Comparison of ENCODE assay signal across 37 mouse cellular contexts in the genomic region with DNA sequence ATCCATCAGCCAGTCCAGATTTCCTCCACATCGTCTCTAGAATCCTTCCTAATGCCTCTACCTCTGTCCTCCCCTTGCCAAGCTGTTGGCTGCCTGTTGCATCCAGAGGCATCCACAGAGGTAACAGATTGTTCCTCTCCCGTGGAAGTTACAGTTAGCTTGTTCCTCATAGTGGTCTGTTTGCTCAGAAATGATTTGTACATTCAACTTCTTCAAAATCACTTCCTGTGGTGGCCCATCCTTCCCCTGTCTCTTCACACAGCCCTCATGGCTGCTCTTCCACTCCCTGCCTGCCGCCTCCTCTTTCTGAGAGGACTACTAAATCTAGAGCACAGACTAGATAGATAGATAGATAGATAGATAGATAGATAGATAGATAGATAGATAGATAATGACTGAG. TPM values are rescaled to one million over a fixed set of nuclear protein-coding genes. Genes with fewer than 3 reads are reported as not detected.
DNase-seq lines count a peak whose midpoint lies in the region; ATAC-seq lines count a peak whose summit lies in the region.
"Had no signal": no experiment of that assay in that cellular context is flagged by ENCODE, and none has a peak within 500 bp of the region (broad histone marks: within the 10 kb centered on the region; RNA-seq: fewer than 3 reads in every experiment).

No protein-coding gene starts in this region.

- ATAC-seq in liver, embryonic 16.5 days (ENCODE audit: low read depth): 0 out of 2 replicates have a peak, but pooled peaks have one; percentile 9
- no peak for ATAC-seq in liver, embryonic 12.5 days
- peak; percentile 82 for ATAC-seq in common myeloid progenitor, adult 5-6 weeks (replicated peaks; ENCODE audit: low read depth, poor library complexity, severe bottlenecking)
- ATAC-seq in megakaryocyte progenitor cell, adult 5-6 weeks (replicated peaks; ENCODE audit: poor library complexity): peak; percentile 89
- no peak for ATAC-seq in hindbrain, embryonic 14.5 days (ENCODE audit: low FRiP score)
- ATAC-seq: CD4-positive, CD25-positive, alpha-beta regulatory T cell, adult 4 months; forebrain, embryonic 15.5 days; intestine, embryonic 16.5 days; midbrain, embryonic 15.5 days had no signal

- H3K27me3 ChIP-seq in liver, embryonic 16.5 days (ENCODE audit: control insufficient read depth, insufficient read depth, low read depth, low read length): no peaks in the 10 kb centered on the region
- H3K27me3 ChIP-seq in liver, embryonic 12.5 days (replicated peaks): no peaks in the 10 kb centered on the region
- no peaks in the 10 kb centered on the region for H3K27me3 ChIP-seq in hindbrain, embryonic 14.5 days (ENCODE audit: control insufficient read depth, insufficient read depth, low read length)
- H3K27me3 ChIP-seq: embryonic facial prominence, embryonic 13.5 days; forebrain, embryonic 15.5 days; limb, embryonic 15.5 days; midbrain, embryonic 15.5 days had no signal

- WGBS in liver, embryonic 16.5 days (ENCODE audit: insufficient replicate concordance): 20% methylated on average over 3 of the region's 3 CpGs
- 33% methylated on average over 3 of the region's 3 CpGs for WGBS in liver, embryonic 12.5 days (ENCODE audit: insufficient replicate concordance)
- 83% methylated on average over 3 of the region's 3 CpGs for WGBS in hindbrain, embryonic 14.5 days

- H3K9ac ChIP-seq in liver, embryonic 16.5 days (ENCODE audit: low read depth, low read length): no peak overlapping the region
- no peak overlapping the region for H3K9ac ChIP-seq in liver, embryonic 12.5 days
- no peak overlapping the region for H3K9ac ChIP-seq in hindbrain, embryonic 14.5 days
- H3K9ac ChIP-seq: embryonic facial prominence, embryonic 13.5 days; forebrain, embryonic 15.5 days; limb, embryonic 15.5 days; midbrain, embryonic 15.5 days had no signal

- no peak overlapping the region for H3K4me3 ChIP-seq in liver, embryonic 16.5 days (ENCODE audit: low read depth, low read length)
- no peak overlapping the region for H3K4me3 ChIP-seq in liver, embryonic 12.5 days
- no peak overlapping the region for H3K4me3 ChIP-seq in hindbrain, embryonic 14.5 days (replicated peaks; ENCODE audit: low read length)
- H3K4me3 ChIP-seq: embryonic facial prominence, embryonic 13.5 days; forebrain, embryonic 10.5 days; forebrain, embryonic 15.5 days; gastrocnemius, adult 2 months; limb, embryonic 10.5 days; limb, embryonic 15.5 days; midbrain, embryonic 10.5 days; midbrain, embryonic 15.5 days had no signal

- no peaks in the 10 kb centered on the region for H3K9me3 ChIP-seq in liver, embryonic 16.5 days (replicated peaks; ENCODE audit: control insufficient read depth, low read length)
- H3K9me3 ChIP-seq in liver, embryonic 12.5 days (replicated peaks): no peaks in the 10 kb centered on the region; the same call in 1 of the 2 replicates
- no peaks in the 10 kb centered on the region for H3K9me3 ChIP-seq in hindbrain, embryonic 14.5 days (ENCODE audit: control insufficient read depth, low read length)
- H3K9me3 ChIP-seq: forebrain, embryonic 10.5 days; forebrain, embryonic 15.5 days; limb, embryonic 15.5 days; midbrain, embryonic 15.5 days had no signal

- H3K4me2 ChIP-seq in liver, embryonic 16.5 days (ENCODE audit: low read depth, low read length): no peak overlapping the region
- no peak overlapping the region for H3K4me2 ChIP-seq in liver, embryonic 12.5 days
- no peak overlapping the region for H3K4me2 ChIP-seq in hindbrain, embryonic 14.5 days (replicated peaks)
- H3K4me2 ChIP-seq: embryonic facial prominence, embryonic 13.5 days; forebrain, embryonic 15.5 days; limb, embryonic 15.5 days; midbrain, embryonic 15.5 days had no signal

- H3K27ac ChIP-seq in liver, embryonic 16.5 days (ENCODE audit: low read length): no peak overlapping the region
- no peak overlapping the region for H3K27ac ChIP-seq in liver, embryonic 12.5 days
- H3K27ac ChIP-seq in hindbrain, embryonic 14.5 days: no peak overlapping the region
- H3K27ac ChIP-seq: embryonic facial prominence, embryonic 13.5 days; forebrain, embryonic 10.5 days; forebrain, embryonic 15.5 days; gastrocnemius, adult 2 months; limb, embryonic 10.5 days; limb, embryonic 15.5 days; midbrain, embryonic 10.5 days; midbrain, embryonic 15.5 days had no signal

- no peaks in the 10 kb centered on the region for H3K4me1 ChIP-seq in liver, embryonic 16.5 days (ENCODE audit: control insufficient read depth, low read depth, low read length)
- no peaks in the 10 kb centered on the region for H3K4me1 ChIP-seq in liver, embryonic 12.5 days
- H3K4me1 ChIP-seq in hindbrain, embryonic 14.5 days (replicated peaks; ENCODE audit: control insufficient read depth, insufficient read depth, low read length): no peaks in the 10 kb centered on the region
- H3K4me1 ChIP-seq: embryonic facial prominence, embryonic 13.5 days; forebrain, embryonic 10.5 days; forebrain, embryonic 15.5 days; limb, embryonic 10.5 days; limb, embryonic 15.5 days; midbrain, embryonic 10.5 days; midbrain, embryonic 15.5 days had no signal

- H3K36me3 ChIP-seq in liver, embryonic 16.5 days (ENCODE audit: control insufficient read depth, insufficient read depth): no peaks in the 10 kb centered on the region
- no peaks in the 10 kb centered on the region for H3K36me3 ChIP-seq in liver, embryonic 12.5 days
- H3K36me3 ChIP-seq in hindbrain, embryonic 14.5 days (replicated peaks; ENCODE audit: control insufficient read depth, insufficient read depth): no peaks in the 10 kb centered on the region
- H3K36me3 ChIP-seq: embryonic facial prominence, embryonic 13.5 days; forebrain, embryonic 10.5 days; forebrain, embryonic 15.5 days; limb, embryonic 10.5 days; limb, embryonic 15.5 days; midbrain, embryonic 10.5 days; midbrain, embryonic 15.5 days had no signal

- peak; percentile 41 for DNase-seq in 416B (ENCODE audit: low read depth)
- DNase-seq in gastrocnemius, postnatal 10 days: no peak
- DNase-seq in hindbrain, embryonic 14.5 days (ENCODE audit: low spot score): no peak
- DNase-seq: adrenal gland, postnatal 36 days; cerebellum, adult 11 months; cerebellum, adult 9-11 months; gastrocnemius, adult 2 months; heart, postnatal 14 days; kidney, adult 8-10 months; kidney, postnatal 10 days; layer of hippocampus, postnatal 36 days; lung, adult 2 months; right cerebral cortex, adult 18-20 months; spleen, adult 18-20 months; thymus, adult 2 months; thymus, postnatal 36 days had no signal

RNA-seq across cellular contexts. Expression of gene Siglece, which starts 5.4 kb away (rescaled TPM):
- polyA plus RNA-seq in liver, embryonic 16.5 days (2015; fragmentation: Nextera tagmentation; extraction: Ambion mirVana): 4.0 and 5.0 TPM in 2 replicates
- polyA plus RNA-seq in liver, embryonic 12.5 days (2016; fragmentation: Nextera tagmentation; extraction: Ambion mirVana): 0.79 and 1.6 TPM in 2 replicates
- total RNA-seq in common myeloid progenitor, adult 5-6 weeks (2017): 0.64 and 0.82 TPM in 2 replicates
- total RNA-seq in megakaryocyte progenitor cell, adult 5-6 weeks (2015): 7.2 and 13.1 TPM in 2 replicates
- total RNA-seq in megakaryocyte progenitor cell, adult 5-6 weeks (2017): 7.2 and 8.9 TPM in 2 replicates
- under 1 TPM; 0.45 to 0.59 TPM for total RNA-seq in gastrocnemius, postnatal 10 days (2021)
- polyA plus RNA-seq in hindbrain, embryonic 14.5 days (2014; fragmentation: Nextera tagmentation; extraction: Ambion mirVana): 0.14 and 0.40 TPM in 2 replicates

RNA-seq across cellular contexts. Expression of gene Ctu1, which starts 17.3 kb away (rescaled TPM):
- 3.7 and 3.8 TPM in 2 replicates for polyA plus RNA-seq in liver, embryonic 16.5 days (2015; fragmentation: Nextera tagmentation; extraction: Ambion mirVana)
- 5.9 and 8.0 TPM in 2 replicates for polyA plus RNA-seq in liver, embryonic 12.5 days (2016; fragmentation: Nextera tagmentation; extraction: Ambion mirVana)
- total RNA-seq in common myeloid progenitor, adult 5-6 weeks (2017): 8.1 and 9.3 TPM in 2 replicates
- total RNA-seq in megakaryocyte progenitor cell, adult 5-6 weeks (2015): 7.1 and 7.5 TPM in 2 replicates
- 5.4 and 6.1 TPM in 2 replicates for total RNA-seq in megakaryocyte progenitor cell, adult 5-6 weeks (2017)
- 1 to 10 TPM; 3.2 to 3.8 TPM for total RNA-seq in gastrocnemius, postnatal 10 days (2021)
- polyA plus RNA-seq in hindbrain, embryonic 14.5 days (2014; fragmentation: Nextera tagmentation; extraction: Ambion mirVana): 14.6 and 15.1 TPM in 2 replicates

RNA-seq across cellular contexts. Expression of gene Ceacam18, which starts 20.0 kb away (rescaled TPM):
- polyA plus RNA-seq in liver, embryonic 16.5 days (2015; fragmentation: Nextera tagmentation; extraction: Ambion mirVana): 0.15 TPM in 1 of 2 replicates, not detected in the other
- polyA plus RNA-seq in liver, embryonic 12.5 days (2016; fragmentation: Nextera tagmentation; extraction: Ambion mirVana): not detected in 2 replicates
- total RNA-seq in common myeloid progenitor, adult 5-6 weeks (2017): not detected in 2 replicates
- not detected in 2 replicates for total RNA-seq in megakaryocyte progenitor cell, adult 5-6 weeks (2015)
- not detected in 2 replicates for total RNA-seq in megakaryocyte progenitor cell, adult 5-6 weeks (2017)
- total RNA-seq in gastrocnemius, postnatal 10 days (2021): not detected
- not detected in 2 replicates for polyA plus RNA-seq in hindbrain, embryonic 14.5 days (2014; fragmentation: Nextera tagmentation; extraction: Ambion mirVana)
- total RNA-seq: adrenal gland, adult 18-20 months; adrenal gland, postnatal 36 days; gastrocnemius, adult 2 months; gastrocnemius, postnatal 4 days; heart, adult 8-10 months; heart, postnatal 14 days had no signal
- polyA plus RNA-seq: CD4-positive, CD25-positive, alpha-beta regulatory T cell, adult 4 months; embryonic facial prominence, embryonic 13.5 days; forebrain, embryonic 10.5 days; forebrain, embryonic 15.5 days; heart, embryonic 14.5 days; hindbrain, embryonic 11.5 days; limb, embryonic 10.5 days; limb, embryonic 15.5 days; lung, adult 2 months; midbrain, embryonic 10.5 days; midbrain, embryonic 15.5 days; neural tube, embryonic 11.5 days had no signal

RNA-seq across cellular contexts. Expression of gene Klk14, which starts 35.7 kb away (rescaled TPM):
- not detected in 2 replicates for polyA plus RNA-seq in liver, embryonic 16.5 days (2015; fragmentation: Nextera tagmentation; extraction: Ambion mirVana)
- polyA plus RNA-seq in liver, embryonic 12.5 days (2016; fragmentation: Nextera tagmentation; extraction: Ambion mirVana): not detected in 2 replicates
- not detected in 2 replicates for total RNA-seq in common myeloid progenitor, adult 5-6 weeks (2017)
- total RNA-seq in megakaryocyte progenitor cell, adult 5-6 weeks (2015): not detected in 2 replicates
- total RNA-seq in megakaryocyte progenitor cell, adult 5-6 weeks (2017): not detected in 2 replicates
- not detected for total RNA-seq in gastrocnemius, postnatal 10 days (2021)
- not detected in 2 replicates for polyA plus RNA-seq in hindbrain, embryonic 14.5 days (2014; fragmentation: Nextera tagmentation; extraction: Ambion mirVana)
- total RNA-seq: adrenal gland, adult 18-20 months; adrenal gland, postnatal 36 days; gastrocnemius, adult 2 months; gastrocnemius, postnatal 4 days; heart, postnatal 14 days; layer of hippocampus, postnatal 36 days; left cerebral cortex, postnatal 10 days had no signal
- polyA plus RNA-seq: CD4-positive, CD25-positive, alpha-beta regulatory T cell, adult 4 months; embryonic facial prominence, embryonic 13.5 days; forebrain, embryonic 10.5 days; forebrain, embryonic 15.5 days; heart, embryonic 14.5 days; hindbrain, embryonic 11.5 days; limb, embryonic 10.5 days; limb, embryonic 15.5 days; midbrain, embryonic 10.5 days; midbrain, embryonic 15.5 days; neural tube, embryonic 11.5 days had no signal

RNA-seq across cellular contexts. Expression of gene Zfp819, which starts 47.5 kb away (rescaled TPM):
- not detected in 2 replicates for polyA plus RNA-seq in liver, embryonic 16.5 days (2015; fragmentation: Nextera tagmentation; extraction: Ambion mirVana)
- not detected in 2 replicates for polyA plus RNA-seq in liver, embryonic 12.5 days (2016; fragmentation: Nextera tagmentation; extraction: Ambion mirVana)
- 0.09 TPM in 1 of 2 replicates, not detected in the other for total RNA-seq in common myeloid progenitor, adult 5-6 weeks (2017)
- total RNA-seq in megakaryocyte progenitor cell, adult 5-6 weeks (2015): 0.96 and 1.8 TPM in 2 replicates
- 0.91 and 2.2 TPM in 2 replicates for total RNA-seq in megakaryocyte progenitor cell, adult 5-6 weeks (2017)
- not detected for total RNA-seq in gastrocnemius, postnatal 10 days (2021)
- 0.57 and 1.0 TPM in 2 replicates for polyA plus RNA-seq in hindbrain, embryonic 14.5 days (2014; fragmentation: Nextera tagmentation; extraction: Ambion mirVana)
- total RNA-seq: gastrocnemius, adult 2 months; gastrocnemius, postnatal 4 days; heart, adult 8-10 months; heart, postnatal 14 days; left cerebral cortex, postnatal 10 days had no signal
- polyA plus RNA-seq: CD4-positive, CD25-positive, alpha-beta regulatory T cell, adult 4 months; embryonic facial prominence, embryonic 13.5 days; heart, embryonic 14.5 days; intestine, embryonic 16.5 days; large intestine, adult 2 months; limb, embryonic 15.5 days; lung, adult 2 months had no signal

Comparison
In these comparisons a context has a peak if more than half of its experiments do, and no peak if none do; other contexts are left out.
1. ATAC-seq: peak in liver, embryonic 16.5 days (single experiment), common myeloid progenitor, adult 5-6 weeks (single experiment) and megakaryocyte progenitor cell, adult 5-6 weeks (single experiment); none in liver, embryonic 12.5 days (single experiment) and hindbrain, embryonic 14.5 days (single experiment).